Mouse (Mus musculus) neural tube, embryonic 11.5 days (tissue): ENCODE measurements around the gene Atp1b2. TPM values are rescaled to one million over a fixed set of nuclear protein-coding genes. Genes with fewer than 3 reads are reported as not detected.

Source experiments
- ATAC-seq: fragments of 200-750 bp; cut with Nextera tagmentation; 2 replicates; pipeline ENCODE4 v1.8.0; 2017; ENCODE audit warnings: moderate number of reproducible peaks, mild to moderate bottlenecking, moderate TSS enrichment, moderate library complexity; ENCODE audit not compliant: insufficient read depth, low FRiP score, low TSS enrichment
- DNase-seq: peaks from one replicate; pipeline ENCODE4 v3.0.0-alpha.2; 2015; ENCODE audit warnings: low spot score
- H3K27ac ChIP-seq: fragments of 300-500 bp; sonication (generic); 2 replicates; pipeline ENCODE4 v1.5.1; 2014; ENCODE audit warnings: low read depth, mild to moderate bottlenecking, low read length
- H3K27me3 ChIP-seq: fragments of 300-500 bp; sonication (generic); 2 replicates; pipeline ENCODE4 v1.6.1; 2014; ENCODE audit warnings: mild to moderate bottlenecking, low read length, mixed read lengths; ENCODE audit not compliant: control insufficient read depth, insufficient read depth
- H3K36me3 ChIP-seq: fragments of 300-500 bp; sonication (generic); 2 replicates; pipeline ENCODE4 v1.6.1; 2014; ENCODE audit warnings: mild to moderate bottlenecking, low read length, moderate library complexity, mixed read lengths; ENCODE audit not compliant: control insufficient read depth, insufficient read depth
- H3K4me1 ChIP-seq: fragments of 300-500 bp; sonication (generic); 2 replicates; pipeline ENCODE4 v1.6.1; 2014; ENCODE audit warnings: low read length, mixed read lengths; ENCODE audit not compliant: control insufficient read depth, insufficient read depth
- H3K4me2 ChIP-seq: fragments of 300-500 bp; sonication (generic); 2 replicates; pipeline ENCODE4 v1.6.1; 2014; ENCODE audit warnings: low read depth, mild to moderate bottlenecking, moderate library complexity
- H3K4me3 ChIP-seq: fragments of 300-500 bp; sonication (generic); 2 replicates; pipeline ENCODE4 v1.5.1; 2014; ENCODE audit warnings: low read depth, low read length
- H3K9ac ChIP-seq: fragments of 300-500 bp; sonication (generic); 2 replicates; pipeline ENCODE4 v1.6.1; 2014; ENCODE audit warnings: mild to moderate bottlenecking, low read length
- H3K9me3 ChIP-seq: fragments of 300-500 bp; sonication (generic); 2 replicates; pipeline ENCODE4 v1.6.1; 2016; ENCODE audit warnings: low read length; ENCODE audit not compliant: control insufficient read depth
- WGBS: fragments of 180-500 bp; shearing (Covaris S2); extraction: QIAGEN DNeasy Blood & Tissue Kit; methylation state at CpG from one replicate; pipeline ENCODE4 v1.1.7; 2014; 5-methylcytosine and 5-hydroxymethylcytosine counted together
- polyA plus RNA-seq: library from polyadenylated mRNA; unstranded; fragments of >200 nt; fragmentation: Nextera tagmentation; extraction: Ambion mirVana; gene quantifications from 2 replicates; pipeline ENCODE4 v1.2.1, GENCODE M21; 2014

Gene Atp1b2
- polyA plus RNA-seq, 1 experiment from 2014 or later: 7.7 TPM

GRCm38 (mm10) chr11:69590622-69591021 lies 15.1 kb downstream of the Atp1b2 start:
- WGBS: 96% methylated on average over 8 of the region's 8 CpGs
- no peak overlapping the region for H3K27ac ChIP-seq
- DNase-seq (no peak), ATAC-seq (no peak)
- peaks cover 28% of the 10 kb centered on the region for H3K36me3 ChIP-seq
- H3K27me3 ChIP-seq: no peaks in the 10 kb centered on the region
- no peak overlapping the region for H3K9ac ChIP-seq
- H3K4me1 ChIP-seq: no peaks in the 10 kb centered on the region
- no peak overlapping the region for H3K4me2 ChIP-seq
- H3K4me3 ChIP-seq: no peak overlapping the region
- no peaks in the 10 kb centered on the region for H3K9me3 ChIP-seq

- H3K27ac ChIP-seq: no peak overlapping the region
- no peak for ATAC-seq
- WGBS: 96% methylated on average over 22 of the region's 22 CpGs
- H3K4me3 ChIP-seq: no peak overlapping the region
- no peaks in the 10 kb centered on the region for H3K4me1 ChIP-seq
- no peak for DNase-seq
- no peak overlapping the region for H3K9ac ChIP-seq
- no peaks in the 10 kb centered on the region for H3K27me3 ChIP-seq
- H3K36me3 ChIP-seq: peaks cover 28% of the 10 kb centered on the region
- H3K9me3 ChIP-seq: no peaks in the 10 kb centered on the region
- no peak overlapping the region for H3K4me2 ChIP-seq
Observed at GRCm38 (mm10) chr11:69589207-69589834, 16.4 kb downstream of the Atp1b2 start.

GRCm38 (mm10) chr11:69585718-69586325 lies 19.9 kb downstream of the Atp1b2 start:
- Histone ChIP-seq H3K4me1 (peaks cover 4% of the 10 kb centered on the region; the same call in 1 of the 2 replicates), H3K9ac (no peak overlapping the region), H3K27ac (no peak overlapping the region), H3K9me3 (no peaks in the 10 kb centered on the region), H3K4me2 (no peak overlapping the region), H3K36me3 (peaks cover 26% of the 10 kb centered on the region), H3K4me3 (no peak overlapping the region), H3K27me3 (no peaks in the 10 kb centered on the region)
- no peak for ATAC-seq
- WGBS: 82% methylated on average over 7 of the region's 7 CpGs
- DNase-seq: no peak

- Histone ChIP-seq H3K4me2 (no peak overlapping the region), H3K9ac (no peak overlapping the region), H3K4me1 (peaks cover 4% of the 10 kb centered on the region; the same call in 1 of the 2 replicates), H3K4me3 (no peak overlapping the region), H3K27ac (no peak overlapping the region), H3K27me3 (no peaks in the 10 kb centered on the region), H3K9me3 (no peaks in the 10 kb centered on the region), H3K36me3 (peaks cover 20% of the 10 kb centered on the region)
- WGBS: 97% methylated on average over 13 of the region's 13 CpGs
- ATAC-seq (no peak), DNase-seq (no peak)
Observed at GRCm38 (mm10) chr11:69584937-69585336, 20.8 kb downstream of the Atp1b2 start.

- no peak for DNase-seq
- Histone ChIP-seq H3K27ac (no peak overlapping the region), H3K27me3 (no peaks in the 10 kb centered on the region), H3K4me1 (peaks cover 7% of the 10 kb centered on the region; the same call in 1 of the 2 replicates), H3K9me3 (no peaks in the 10 kb centered on the region), H3K4me2 (no peak overlapping the region), H3K4me3 (no peak overlapping the region), H3K9ac (no peak overlapping the region), H3K36me3 (peaks cover 14% of the 10 kb centered on the region)
- 90% methylated on average over 7 of the region's 7 CpGs for WGBS
- no peak for ATAC-seq
Observed at GRCm38 (mm10) chr11:69584008-69584407, 21.7 kb downstream of the Atp1b2 start.

GRCm38 (mm10) chr11:69582230-69582805 lies 23.4 kb downstream of the Atp1b2 start:
- DNase-seq: no peak
- H3K4me3 ChIP-seq: peak overlapping the region; percentile 71
- peaks cover 12% of the 10 kb centered on the region for H3K4me1 ChIP-seq
- peaks cover 2% of the 10 kb centered on the region; the same call in 1 of the 2 replicates for H3K36me3 ChIP-seq
- peak overlapping the region; percentile 72 for H3K4me2 ChIP-seq
- no peaks in the 10 kb centered on the region for H3K9me3 ChIP-seq
- H3K27me3 ChIP-seq: no peaks in the 10 kb centered on the region
- H3K9ac ChIP-seq: no peak overlapping the region; the same call in 1 of the 2 replicates
- H3K27ac ChIP-seq: no peak overlapping the region
- no peak for ATAC-seq
- WGBS: 63% methylated on average over 9 of the region's 9 CpGs

GRCm38 (mm10) chr11:69581814-69582213 lies 23.9 kb downstream of the Atp1b2 start:
- ATAC-seq (no peak), DNase-seq (no peak)
- peak overlapping the region; percentile 71 for H3K4me3 ChIP-seq
- peak overlapping the region; percentile 88 for H3K9ac ChIP-seq
- WGBS: 2% methylated on average over 8 of the region's 8 CpGs
- H3K27ac ChIP-seq: peak overlapping the region; percentile 92
- no peaks in the 10 kb centered on the region for H3K27me3 ChIP-seq
- peaks cover 17% of the 10 kb centered on the region for H3K4me1 ChIP-seq
- no peaks in the 10 kb centered on the region for H3K36me3 ChIP-seq
- H3K9me3 ChIP-seq: no peaks in the 10 kb centered on the region
- H3K4me2 ChIP-seq: peak overlapping the region; percentile 72

- whole genome bisulfite sequencing: under 1% methylated on average over 36 of the region's 36 CpGs
- H3K4me2 ChIP-seq: peak overlapping the region; percentile 72
- H3K27me3 ChIP-seq: no peaks in the 10 kb centered on the region
- peak; percentile 77 for ATAC-seq
- H3K36me3 ChIP-seq: no peaks in the 10 kb centered on the region
- H3K4me1 ChIP-seq: peaks cover 18% of the 10 kb centered on the region
- peak overlapping the region; percentile 92 for H3K27ac ChIP-seq
- peak; percentile 97 for DNase-seq
- no peaks in the 10 kb centered on the region for H3K9me3 ChIP-seq
- peak overlapping the region; percentile 71 for H3K4me3 ChIP-seq
- H3K9ac ChIP-seq: peak overlapping the region; percentile 88
Observed at GRCm38 (mm10) chr11:69581147-69581688, 24.5 kb downstream of the Atp1b2 start.
